Mouse (Mus musculus): ENCODE measurements around the gene Pus10. TPM values are rescaled to one million over a fixed set of nuclear protein-coding genes. Genes with fewer than 3 reads are reported as not detected.
"Not testable (repeated sequence)": the region's sequence is repeated elsewhere in the genome, so short reads cannot be mapped to it uniquely, and the experiment has no call there.

The Pus10 gene
- total RNA-seq, 2 experiments from 2014 or later = 9.8 to 11.2 TPM

DNA sequence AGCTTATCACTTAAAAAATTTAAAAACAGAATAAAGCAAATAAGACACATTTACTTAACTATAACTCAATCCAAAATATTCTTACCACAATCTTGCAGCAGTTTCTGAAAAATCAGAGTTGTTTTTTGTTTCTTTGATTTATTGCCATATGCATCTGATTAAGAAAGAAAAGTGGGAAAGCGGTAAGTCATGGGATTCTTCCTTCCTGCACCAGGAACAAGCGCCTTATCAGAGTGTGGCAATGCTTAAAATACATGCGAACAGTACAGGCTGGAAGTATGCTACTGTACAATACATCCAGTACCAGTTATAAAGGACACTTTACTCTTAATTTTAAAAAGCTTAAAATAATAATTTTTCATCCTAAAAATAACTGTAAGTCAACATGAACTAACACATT, 78.9 kb downstream of the Pus10 start:
- intact Hi-C loops (cut with DNase I) = no loop called here
- DNase-seq = no peak

DNA sequence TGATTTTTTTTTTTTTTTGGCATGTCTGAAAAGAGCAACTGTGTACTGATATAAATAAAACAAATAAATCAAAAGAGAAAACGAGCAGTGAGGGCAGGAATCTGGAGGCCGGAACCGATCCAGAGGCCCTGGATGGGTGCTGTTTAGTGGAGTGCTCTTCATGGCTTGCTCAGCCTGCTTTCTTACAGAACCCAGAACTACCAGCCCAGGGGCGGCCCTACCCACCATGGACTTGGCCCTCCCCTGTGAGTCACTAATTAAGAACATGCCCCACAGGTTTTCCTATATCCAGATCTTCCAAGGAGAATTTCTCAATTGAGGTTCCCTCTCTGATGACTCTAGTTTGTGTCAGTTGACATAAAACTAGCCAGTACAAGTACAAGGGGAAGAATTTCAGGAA, 80.6 kb downstream of the Pus10 start:
- intact Hi-C loops (cut with DNase I) = no loop called here

DNA sequence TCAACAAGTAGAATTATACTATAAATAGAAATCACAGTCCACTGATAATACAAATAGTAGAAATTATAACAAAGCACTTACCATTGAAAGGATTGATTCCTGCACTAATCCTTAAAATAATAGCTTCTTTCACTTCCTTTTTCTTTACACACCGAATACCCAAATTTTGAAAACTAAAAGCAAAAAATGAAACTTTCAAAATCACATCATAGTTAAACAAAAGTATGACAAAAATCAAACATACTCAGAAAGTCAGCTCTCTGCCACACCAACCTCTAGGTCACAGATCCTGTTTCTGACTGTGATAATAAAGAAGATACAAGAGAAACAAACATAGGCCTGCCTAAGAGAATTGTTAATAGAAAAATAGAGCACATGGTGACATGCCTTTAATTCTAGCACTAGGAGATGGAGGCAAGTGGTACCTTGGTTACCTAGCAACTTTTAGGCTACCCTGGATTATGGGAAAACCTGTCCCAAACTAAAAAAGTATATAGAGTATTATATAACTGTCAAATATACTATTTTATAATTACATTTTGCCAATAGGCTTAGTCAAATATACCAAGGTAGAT, 87.7 kb downstream of the Pus10 start:
- DNase-seq = no peak
- intact Hi-C loops (cut with DNase I) = no loop called here

More for the DNA sequence above, 80.6 kb downstream of the Pus10 start:
- no peak for DNase-seq

DNA sequence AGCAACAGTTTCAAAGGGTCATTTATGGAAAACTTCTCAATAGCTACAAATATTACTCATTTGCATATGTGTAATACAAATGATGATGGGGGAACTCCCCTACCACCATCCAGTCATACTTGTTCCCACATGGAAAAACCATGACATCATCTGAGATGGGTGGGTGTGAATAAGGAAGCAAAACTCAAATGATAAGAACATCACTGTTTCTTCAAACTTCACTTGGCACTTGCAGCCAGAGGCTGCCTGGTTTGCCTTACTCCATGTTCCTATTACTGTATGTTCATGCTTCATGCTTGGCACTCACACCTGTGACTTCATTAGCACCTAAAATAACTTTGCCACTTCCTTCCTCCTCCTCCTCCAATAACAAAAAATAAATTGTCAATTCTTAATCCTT, 88.9 kb downstream of the Pus10 start:
- intact Hi-C loops (cut with DNase I) = no loop called here

DNA sequence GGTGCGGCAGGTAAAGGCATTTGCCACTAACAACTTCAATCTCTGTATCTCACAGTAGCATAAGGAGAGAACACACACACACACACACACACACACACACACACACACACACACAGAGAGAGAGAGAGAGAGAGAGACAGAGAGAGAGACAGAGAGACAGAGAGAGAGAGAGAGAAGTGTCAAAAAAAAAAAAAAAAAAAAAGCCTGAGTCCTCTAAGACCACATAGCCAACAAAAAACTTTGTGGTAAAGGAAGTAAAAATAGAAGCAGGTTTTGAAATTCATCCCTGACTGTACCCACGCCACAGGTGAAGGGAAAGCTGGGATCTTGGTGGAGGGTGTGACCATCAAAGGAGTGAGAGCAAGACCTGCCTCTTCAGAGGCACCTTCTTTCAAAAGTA, 92.7 kb downstream of the Pus10 start:
- intact Hi-C loops (cut with DNase I) = no loop called here
- no peak for DNase-seq

More for the DNA sequence above, 88.9 kb downstream of the Pus10 start:
- DNase-seq = no peak

DNA sequence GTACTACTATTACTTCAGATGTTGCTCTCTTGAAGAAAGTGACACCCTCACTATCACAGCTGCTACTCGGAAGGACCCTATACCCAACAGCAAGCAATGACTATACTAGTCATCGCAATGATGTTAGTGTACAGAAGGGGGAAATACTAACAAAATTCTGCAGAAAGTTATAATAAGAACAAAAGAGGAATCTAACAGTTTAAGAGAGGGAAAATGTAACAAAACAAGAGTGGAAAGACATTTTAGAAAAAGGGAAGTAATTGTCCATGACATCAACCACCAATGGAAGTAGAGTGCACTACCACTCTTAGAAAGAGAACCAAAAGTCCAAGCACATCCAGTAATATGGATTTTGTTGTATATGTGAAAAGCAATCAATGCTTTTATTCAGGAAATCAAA, 97.2 kb downstream of the Pus10 start:
- intact Hi-C loops (cut with DNase I) = no loop called here

DNA sequence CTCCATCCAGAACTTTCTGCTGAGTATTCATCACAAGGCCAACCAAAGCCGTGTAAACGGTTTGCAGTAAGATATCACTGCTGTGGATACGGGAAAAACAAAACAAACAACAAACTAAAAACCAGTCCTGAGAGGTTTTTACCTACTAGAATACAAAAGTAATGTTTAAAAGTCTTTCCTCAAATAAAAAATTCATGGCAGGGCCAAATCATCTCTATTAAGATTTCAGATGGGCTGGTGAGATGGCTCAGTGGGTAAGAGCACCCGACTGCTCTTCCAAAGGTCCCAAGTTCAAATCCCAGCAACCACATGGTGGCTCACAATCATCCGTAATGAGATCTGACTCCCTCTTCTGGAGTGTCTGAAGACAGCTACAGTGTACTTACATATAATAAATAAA, 101.9 kb downstream of the Pus10 start:
- intact Hi-C loops (cut with DNase I); DNase-seq: not testable (repeated sequence)

More for the DNA sequence above, 97.2 kb downstream of the Pus10 start:
- no peak for DNase-seq

DNA sequence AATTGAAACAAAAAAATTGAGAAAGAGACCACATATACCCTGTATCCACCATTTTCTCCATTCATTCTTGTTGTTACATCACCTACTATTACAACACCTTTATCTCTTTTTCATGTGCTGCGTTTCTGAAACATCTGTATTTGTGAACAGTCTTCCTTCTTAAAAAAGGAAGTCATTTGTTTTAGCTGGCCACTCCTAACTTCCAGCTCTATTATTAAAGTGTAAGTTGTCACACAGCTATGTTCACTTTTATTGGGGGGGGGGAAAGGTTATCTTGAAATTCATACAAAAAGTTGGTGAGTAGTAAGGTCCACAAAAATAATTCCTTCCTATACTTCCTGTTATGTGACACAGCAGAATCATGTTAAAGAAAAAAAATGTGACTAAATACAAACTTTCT, 102.5 kb downstream of the Pus10 start:
- intact Hi-C loops (cut with DNase I) = no loop called here
- DNase-seq = no peak

DNA sequence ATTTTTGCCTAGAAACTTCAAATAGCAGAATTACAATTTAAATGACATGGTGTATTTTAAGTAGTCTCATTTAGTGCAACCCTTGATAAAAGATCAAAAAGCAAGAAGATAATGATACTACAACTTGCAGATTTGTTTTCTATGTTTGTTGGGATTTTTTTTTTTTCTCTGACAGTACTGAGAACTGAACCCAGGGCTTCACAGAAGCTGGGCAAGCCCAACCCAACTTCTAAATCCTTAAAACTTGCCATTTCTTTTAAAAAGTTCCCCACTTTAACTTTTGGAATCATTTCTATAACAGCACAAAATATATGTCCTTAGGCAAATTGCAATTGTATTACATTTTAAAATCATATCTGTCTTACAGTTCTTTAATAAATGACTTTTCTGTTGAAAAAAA, 103.6 kb downstream of the Pus10 start:
- no peak for DNase-seq
- intact Hi-C loops (cut with DNase I) = no loop called here

DNA sequence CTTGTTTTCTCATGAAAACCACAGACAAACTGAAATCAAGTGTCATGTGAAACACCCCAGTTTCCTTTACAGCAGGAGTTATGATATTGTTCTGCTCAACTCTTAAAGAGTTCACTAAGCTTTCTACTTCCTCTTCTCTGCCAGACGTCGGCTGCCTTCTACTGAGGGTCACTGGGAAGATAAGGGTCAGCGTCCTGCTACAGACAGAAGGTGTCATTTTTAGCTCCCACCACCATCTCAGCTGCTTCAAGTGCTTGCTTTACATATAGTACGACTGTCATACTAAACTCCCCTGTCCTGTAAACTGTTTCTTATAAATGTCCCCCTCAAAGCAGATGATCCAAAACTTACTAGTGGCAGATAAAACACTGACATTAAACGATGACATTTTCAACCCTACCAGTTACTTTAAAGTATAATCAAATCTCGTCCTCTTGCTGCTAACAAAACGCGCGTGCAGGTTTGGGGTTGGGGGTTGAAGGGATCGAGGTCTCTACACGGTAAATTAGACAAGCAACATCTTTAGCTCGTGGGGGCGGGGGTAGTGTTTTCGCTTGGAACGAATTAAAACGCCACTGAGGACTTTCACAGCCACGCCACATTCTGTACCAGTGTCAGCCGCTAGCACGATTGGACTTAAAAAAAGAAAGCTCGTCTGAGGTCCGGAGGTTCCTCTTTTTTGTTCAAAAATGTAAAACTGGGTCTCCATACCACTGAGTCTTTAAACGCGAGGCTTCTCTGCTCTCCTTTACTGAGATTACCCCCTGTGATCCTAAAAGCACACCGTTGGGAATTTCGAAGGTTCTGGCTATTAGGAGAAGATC, 104.4 kb downstream of the Pus10 start:
- peak; percentile 13 to 32 for DNase-seq
- intact Hi-C loops (cut with DNase I) = loop anchor here (5.0 kb wide), 1 partner anchor 103 kb away; the partner anchor contains the start of genes Pex13 and Pus10

DNA sequence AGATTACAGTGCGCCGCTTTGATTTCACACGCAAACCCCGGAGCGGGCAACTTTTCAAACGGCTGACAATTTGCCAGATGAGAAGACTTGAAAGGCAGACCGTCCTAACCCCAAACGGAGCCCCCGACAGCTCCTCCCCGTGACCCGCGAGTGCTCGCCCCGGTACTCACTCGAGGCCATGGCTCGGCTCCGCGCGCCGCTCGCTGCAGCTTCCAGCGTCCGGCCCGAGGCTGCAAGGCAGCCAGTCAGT, 105.0 kb downstream of the Pus10 start:
- intact Hi-C loops (cut with DNase I) = loop anchor here (5.0 kb wide), 1 partner anchor 103 kb away; the partner anchor contains the start of genes Pex13 and Pus10
- DNase-seq = no peak

DNA sequence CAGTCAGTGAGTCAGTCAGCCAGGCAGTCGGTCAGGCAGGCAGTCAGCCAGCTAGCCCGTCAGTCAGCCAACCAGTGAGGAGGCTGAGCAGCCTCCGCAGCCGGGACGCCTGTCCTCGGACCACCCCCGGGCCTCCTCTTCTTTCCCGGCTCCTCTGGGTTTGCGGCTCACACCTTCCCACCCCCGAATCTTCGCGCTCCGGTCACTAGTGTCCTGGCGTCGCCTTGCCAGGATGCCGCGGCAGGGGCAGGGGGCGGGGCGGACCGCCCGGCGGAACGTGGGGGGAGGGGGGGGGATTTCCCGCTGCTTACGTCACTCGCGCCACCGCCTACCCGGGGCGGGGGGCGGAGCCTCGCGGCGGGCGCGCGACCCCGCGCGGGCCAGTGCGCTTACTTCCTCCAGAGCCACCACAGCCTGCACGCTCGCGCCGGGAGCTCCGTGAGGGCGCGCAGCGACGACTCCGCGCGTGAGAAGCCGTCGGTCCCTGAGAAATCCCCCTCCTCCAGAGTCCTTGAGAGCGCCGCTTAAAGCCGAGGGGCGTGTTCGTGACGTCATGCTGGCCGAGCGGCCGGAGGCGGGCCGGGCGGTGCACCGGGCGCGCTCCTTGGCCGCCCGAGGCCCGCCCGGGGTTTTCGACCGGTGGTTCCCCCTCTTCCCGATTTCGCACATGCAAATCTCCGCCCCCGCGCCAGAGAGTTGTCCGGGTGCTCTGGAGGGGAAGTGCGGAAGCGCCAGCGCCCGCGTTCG, 105.5 kb downstream of the Pus10 start, which contains the start of gene Rel:
Gene Rel, minus strand, starts transcription at position 211 of the 747 bp plus-strand sequence.
- intact Hi-C loops (cut with DNase I) = loop anchor here (5.0 kb wide), 1 partner anchor 104 kb away; the partner anchor contains the start of genes Pex13 and Pus10
- DNase-seq = peak; percentile 93 to 96

DNA sequence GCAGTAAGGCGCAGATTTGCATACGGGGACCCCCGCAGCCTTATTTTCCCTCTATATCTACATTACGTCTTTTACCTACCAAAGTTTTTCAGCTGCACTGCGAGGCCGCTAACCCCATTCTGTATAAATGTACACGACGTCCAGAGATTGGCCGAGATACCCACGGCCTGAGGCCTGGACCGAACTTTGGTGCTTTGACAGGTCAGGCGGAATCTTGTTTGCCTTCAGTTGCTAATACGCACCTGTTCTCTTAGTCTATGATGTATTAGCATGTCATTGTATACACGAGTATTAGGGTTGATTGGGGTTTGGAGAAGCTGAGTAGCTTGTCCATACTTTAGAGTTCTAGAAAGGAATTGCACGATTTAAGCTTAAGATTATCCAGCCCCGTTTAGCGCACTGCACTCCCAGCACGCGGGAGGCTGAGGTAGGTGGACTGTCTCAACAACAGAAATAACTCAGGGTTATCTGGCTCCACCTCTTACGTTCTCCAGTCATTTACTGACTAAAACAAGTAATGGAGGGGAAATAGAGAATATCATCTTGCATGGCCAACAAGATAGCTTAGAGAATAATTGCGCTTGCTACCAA, 106.1 kb downstream of the Pus10 start:
- DNase-seq = no peak
- intact Hi-C loops (cut with DNase I) = loop anchor here (5.0 kb wide), 1 partner anchor 104 kb away; the partner anchor contains the start of genes Pex13 and Pus10

DNA sequence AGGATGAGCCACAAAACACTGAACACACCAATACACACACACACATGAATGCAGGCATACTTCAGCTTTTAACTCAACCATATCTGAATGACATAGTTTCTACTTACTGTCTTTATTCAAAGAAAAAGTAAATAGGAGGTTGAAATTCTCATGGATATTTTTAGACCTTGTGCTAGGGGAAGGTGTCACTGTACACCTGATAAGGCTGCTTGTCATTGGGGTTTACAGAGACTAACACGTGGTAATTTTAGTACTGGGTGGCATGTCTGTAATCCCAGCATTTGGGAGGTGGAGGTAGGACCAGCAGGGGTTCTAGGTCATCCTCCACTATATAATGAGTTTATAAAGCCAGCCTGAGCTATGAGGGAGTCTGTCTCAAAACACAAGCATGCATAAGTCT, 107.0 kb downstream of the Pus10 start:
- no peak for DNase-seq
- intact Hi-C loops (cut with DNase I) = loop anchor here (5.0 kb wide), 1 partner anchor 105 kb away; the partner anchor contains the start of genes Pex13 and Pus10

DNA sequence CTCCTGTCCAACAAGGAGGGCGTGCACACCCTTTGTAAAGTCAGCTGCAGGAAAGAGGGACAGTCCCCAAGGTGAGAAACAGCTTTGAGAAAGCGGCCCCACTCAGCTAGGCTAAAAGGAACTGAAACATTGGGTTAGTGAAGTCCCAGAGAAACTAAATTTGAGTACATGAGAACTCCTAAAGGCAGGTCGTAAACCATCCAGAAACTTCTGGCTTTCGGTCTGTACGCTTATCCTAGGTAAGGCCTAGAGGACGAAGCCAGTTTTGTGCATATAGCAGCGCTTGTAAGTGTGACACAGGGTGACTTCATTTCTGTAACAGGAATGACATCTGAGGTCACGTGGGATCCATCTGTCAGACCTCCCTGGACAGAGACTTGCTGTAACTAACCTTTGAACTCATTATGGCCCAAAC, 113.3 kb downstream of the Pus10 start:
- intact Hi-C loops (cut with DNase I) = no loop called here
- DNase-seq = no peak

DNA sequence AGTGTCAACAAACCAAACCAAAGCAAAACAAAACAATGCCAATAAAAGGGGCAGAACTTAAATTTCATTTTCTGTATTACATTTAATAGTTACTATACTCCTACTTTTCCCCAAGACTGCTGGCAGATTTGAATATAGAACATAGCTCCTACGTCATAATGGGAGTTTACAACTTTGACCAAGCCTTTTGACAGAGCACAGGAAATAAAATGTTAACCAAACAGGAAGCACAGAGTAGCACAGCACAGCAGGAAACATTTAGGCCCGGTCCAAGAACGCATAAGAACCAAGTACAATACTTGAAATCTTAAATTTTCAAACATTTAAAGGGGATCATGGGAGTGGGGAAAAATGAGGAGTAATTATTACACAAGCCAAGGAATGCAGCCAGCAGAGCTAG, 116.6 kb downstream of the Pus10 start:
- intact Hi-C loops (cut with DNase I) = no loop called here
- no peak for DNase-seq

Other genes starting within 250 kb of the Pus10 start
- gene Ahsa2, start 167.6 kb upstream of the Pus10 start, total RNA-seq (2021) = 10 to 100 TPM; 43.8 to 54.1 TPM
- gene 1700093K21Rik, start 144.5 kb upstream of the Pus10 start, total RNA-seq (2021) = not detected
- gene 0610010F05Rik, start 32.0 kb upstream of the Pus10 start, total RNA-seq (2021) = 10 to 100 TPM; 10.7 to 10.8 TPM
- 10 to 100 TPM; 22.0 to 26.9 TPM for gene Pex13, start 285 bp downstream of the Pus10 start, total RNA-seq (2021)
- gene Rel, start 105.3 kb downstream of the Pus10 start, total RNA-seq (2021) = 1 to 10 TPM; 8.1 to 8.5 TPM
- 1 to 10 TPM; 8.1 to 8.2 TPM for gene Papolg, start 229.6 kb downstream of the Pus10 start, total RNA-seq (2021)